Mouse (Mus musculus) kidney, adult 2 months (tissue): Measurements from ENCODE around the gene Tpsab1.

Source experiments
- CTCF ChIP-seq: fragments of 200-500 bp; conservative IDR thresholded peaks from 2 replicates; pipeline ENCODE4 v1.5.1; 2011; ENCODE audit warnings: low read depth, mild to moderate bottlenecking, control low read depth, low read length, moderate library complexity, mixed read lengths; ENCODE audit not compliant: insufficient read depth, insufficient read length
- POLR2A ChIP-seq: fragments of 200-500 bp; IDR thresholded peaks from one replicate; pipeline ENCODE4 v1.6.1; 2011; ENCODE audit warnings: low read depth, low read length, control low read depth

- TF ChIP-seq CTCF (no peak), POLR2A (no peak)
Observed at GRCm38 (mm10) chr17:25366005-25366404, 20.6 kb upstream of the Tpsab1 start, which contains the start of gene Tpsb2.
